Mouse (Mus musculus): Measurements from ENCODE around the gene Fam214a.

GRCm38 (mm10) chr9:74909245-74909644 lies 43.4 kb upstream of the Fam214a start:
- no peak for TF ChIP-seq POLR2A (IDR thresholded peaks at IDR 0.05; ENCODE audit: insufficient read depth, low read depth, low read length)
- no peak for TF ChIP-seq CTCF (IDR thresholded peaks at IDR 0.05; ENCODE audit: insufficient read depth, low read depth, low read length)
